Mouse (Mus musculus): ENCODE data around the gene Taok3. TPM values are rescaled to one million over a fixed set of nuclear protein-coding genes. Genes with fewer than 3 reads are reported as not detected.
A peak's percentile ranks its signal among the peaks of the same experiment; 100 is the strongest.

Gene Taok3
- total RNA-seq, 2 experiments from 2014 or later: 9.4 to 10.0 TPM

DNA sequence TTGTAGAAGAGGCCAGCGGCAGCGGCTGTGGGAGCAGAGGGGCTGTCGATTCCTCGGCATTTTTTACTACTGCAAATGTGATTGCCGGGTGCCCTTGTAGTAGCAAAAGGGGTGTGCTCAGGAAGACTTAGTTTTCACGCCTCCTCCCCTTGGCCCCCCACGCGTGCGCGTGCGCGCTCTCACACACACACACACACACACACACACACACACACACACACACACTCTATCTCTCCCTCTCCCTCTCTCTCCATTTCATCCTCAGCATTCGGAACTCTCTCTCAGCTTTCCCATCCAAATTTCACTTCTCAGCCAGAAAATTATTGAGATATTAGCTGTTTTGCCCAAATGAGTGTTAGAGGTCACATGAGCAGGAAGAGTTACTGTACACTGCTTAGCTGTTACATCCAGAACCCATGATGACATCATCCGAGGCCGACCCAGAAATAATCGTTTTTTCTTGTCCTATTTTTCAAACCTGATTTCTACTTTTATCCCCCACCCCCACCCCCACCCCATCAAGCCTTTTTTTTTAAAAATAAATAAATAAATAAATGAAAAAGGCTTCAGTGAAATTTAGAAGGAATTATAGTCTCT, 122.1 kb downstream of the Taok3 start:
- intact Hi-C loops (cut with DNase I): no loop called here

DNA sequence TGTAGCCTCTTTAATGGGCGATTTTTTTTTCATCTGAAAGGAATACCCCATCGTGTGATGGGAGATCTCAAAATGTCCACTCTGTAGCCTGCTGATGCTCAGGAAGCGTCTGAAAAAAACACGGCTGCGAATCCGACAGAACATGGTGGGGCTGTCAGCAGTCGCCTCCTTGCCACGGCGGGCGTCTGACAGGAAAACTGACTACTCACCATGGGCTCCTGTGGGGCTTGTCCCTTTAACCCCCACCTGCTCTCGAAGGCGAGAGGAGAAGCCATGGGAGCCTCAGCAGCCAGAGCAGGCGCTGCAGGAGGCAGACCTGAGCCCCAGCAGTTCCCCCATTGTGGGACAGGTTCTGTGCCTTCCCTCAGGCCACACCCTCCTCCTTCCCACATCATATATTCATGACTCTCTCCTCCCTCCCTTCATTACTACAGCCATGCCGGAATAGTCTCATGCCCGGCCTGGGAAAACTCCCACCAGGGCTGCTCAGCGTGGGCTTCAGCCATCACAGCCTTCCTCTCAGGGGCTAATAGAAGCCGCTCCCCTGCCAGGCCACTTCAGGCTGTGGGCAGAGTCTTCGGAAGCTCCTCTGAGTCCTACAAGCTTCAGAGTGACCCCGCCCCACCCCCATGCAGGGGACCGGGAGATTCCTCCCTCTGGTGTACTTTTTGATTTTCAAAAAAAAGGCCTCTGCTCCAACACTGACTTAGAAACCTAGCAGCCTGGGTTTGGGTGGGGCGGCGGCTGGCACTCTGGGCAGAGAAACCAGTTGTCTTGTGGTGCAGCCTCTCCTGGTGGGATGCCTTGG, 122.9 kb downstream of the Taok3 start:
- intact Hi-C loops (cut with DNase I): no loop called here
- DNase-seq: no peak

More for the DNA sequence above, 122.1 kb downstream of the Taok3 start:
- peak in 1 of 2 experiments; percentile 3 for DNase-seq

DNA sequence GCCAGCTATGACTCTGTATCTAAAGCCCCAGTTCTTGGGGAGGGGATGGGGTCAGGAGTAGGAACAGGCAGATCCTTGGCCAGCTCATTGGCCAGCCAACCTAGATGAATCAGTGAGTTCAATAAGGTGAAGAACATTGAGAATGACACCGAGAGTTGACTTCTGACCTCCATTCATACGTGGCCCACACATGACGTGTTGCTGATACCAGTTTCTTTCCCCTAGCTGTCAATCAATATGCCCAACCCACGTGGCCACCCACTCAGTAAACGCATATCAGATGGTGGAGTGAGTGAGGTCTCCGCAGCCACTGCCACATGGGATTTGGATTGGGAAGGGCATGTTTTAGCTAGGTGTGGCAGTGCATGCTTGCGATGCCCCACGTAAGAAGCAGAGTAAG, 125.2 kb downstream of the Taok3 start:
- DNase-seq: no peak
- intact Hi-C loops (cut with DNase I): no loop called here

DNA sequence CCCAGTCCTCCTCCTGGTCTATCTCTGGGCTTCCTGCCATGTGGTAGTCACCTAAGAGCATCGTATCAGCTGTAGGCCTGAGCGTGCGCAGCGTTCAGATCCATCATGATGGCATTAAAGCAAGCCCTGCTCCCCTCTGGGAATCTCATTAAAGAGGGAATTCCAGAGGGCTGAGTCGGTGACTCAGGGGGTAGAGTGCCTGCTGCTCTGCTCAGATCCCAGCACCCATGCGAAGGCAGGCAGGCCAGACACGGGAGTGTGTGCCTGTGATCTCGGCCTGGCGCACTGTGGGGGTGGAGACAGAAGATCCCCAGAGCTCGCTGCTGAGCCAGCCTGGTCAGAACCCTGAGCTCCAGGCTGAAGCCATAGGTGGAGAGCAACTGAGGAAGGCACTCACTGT, 128.4 kb downstream of the Taok3 start:
- intact Hi-C loops (cut with DNase I): no loop called here
- DNase-seq: no peak

DNA sequence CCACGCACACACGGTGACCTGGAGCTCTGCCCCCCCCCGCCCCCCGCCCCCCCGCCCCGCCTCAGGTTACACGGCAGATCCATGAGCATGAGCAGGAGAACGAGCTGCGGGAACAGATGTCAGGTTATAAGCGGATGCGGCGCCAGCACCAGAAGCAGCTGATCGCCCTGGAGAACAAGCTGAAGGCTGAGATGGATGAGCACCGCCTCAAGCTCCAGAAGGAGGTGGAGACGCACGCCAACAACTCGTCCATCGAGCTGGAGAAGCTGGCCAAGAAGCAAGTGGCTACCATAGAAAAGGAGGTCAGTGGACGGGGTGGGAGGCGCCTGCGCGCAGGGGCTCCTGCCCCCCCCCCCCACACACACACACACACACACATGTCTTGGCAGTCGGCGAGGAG, 130.9 kb downstream of the Taok3 start:
- DNase-seq: no peak
- intact Hi-C loops (cut with DNase I): no loop called here

DNA sequence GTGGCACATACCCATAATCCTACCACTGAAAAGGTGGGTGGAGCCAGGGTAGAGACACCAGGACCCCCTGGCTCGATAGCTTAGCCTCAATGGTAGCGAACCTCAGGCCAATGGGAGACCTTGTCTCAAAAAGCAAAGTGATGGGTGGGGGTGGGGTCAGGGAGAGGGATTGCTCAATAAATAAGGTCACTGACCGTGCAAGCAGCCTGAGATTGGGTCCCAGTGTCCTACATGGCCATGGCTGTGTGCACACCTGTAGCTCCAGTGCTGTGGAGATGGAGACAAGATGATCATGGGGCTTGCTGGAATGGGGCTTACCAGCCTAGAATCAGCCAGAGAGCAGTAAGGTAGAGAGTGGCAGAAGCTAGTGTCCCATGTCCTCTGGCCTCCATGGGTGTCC, 131.8 kb downstream of the Taok3 start:
- intact Hi-C loops (cut with DNase I): no loop called here
- DNase-seq: no peak

DNA sequence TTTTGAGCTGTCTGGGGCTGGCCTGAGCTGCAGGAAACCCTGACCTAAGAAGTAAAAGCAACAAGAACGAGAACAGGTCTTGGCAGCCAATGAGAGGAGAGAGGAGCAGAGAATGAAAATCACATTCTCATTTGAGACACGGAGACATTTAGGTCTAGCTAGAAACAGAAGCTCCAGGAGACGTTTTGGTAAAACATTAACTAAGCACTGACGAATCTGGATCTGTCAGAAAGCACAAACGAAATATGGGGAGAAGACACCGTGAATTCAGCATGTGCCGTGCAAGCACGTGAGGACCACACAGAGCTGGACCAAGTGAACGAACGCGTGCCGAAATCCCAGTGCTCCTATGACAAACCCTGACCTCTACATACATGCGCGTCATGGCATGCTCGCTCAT, 138.3 kb downstream of the Taok3 start:
- intact Hi-C loops (cut with DNase I): no loop called here
- no peak for DNase-seq

DNA sequence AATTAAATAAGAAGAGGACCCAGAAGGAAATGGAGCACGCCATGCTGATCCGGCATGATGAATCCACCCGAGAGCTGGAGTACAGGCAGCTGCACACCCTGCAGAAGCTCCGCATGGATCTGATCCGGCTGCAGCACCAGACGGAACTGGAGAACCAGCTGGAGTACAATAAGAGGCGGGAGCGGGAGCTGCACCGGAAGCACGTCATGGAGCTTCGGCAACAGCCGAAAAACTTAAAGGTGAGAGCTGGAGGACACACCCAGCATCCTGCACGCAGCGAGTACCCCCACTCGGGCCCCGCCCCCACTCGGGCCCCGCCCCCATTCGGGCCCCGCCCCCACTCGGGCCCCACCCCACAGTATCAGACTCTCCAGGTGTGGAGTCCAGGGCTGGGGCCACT, 143.6 kb downstream of the Taok3 start:
- no peak for DNase-seq
- intact Hi-C loops (cut with DNase I): no loop called here

DNA sequence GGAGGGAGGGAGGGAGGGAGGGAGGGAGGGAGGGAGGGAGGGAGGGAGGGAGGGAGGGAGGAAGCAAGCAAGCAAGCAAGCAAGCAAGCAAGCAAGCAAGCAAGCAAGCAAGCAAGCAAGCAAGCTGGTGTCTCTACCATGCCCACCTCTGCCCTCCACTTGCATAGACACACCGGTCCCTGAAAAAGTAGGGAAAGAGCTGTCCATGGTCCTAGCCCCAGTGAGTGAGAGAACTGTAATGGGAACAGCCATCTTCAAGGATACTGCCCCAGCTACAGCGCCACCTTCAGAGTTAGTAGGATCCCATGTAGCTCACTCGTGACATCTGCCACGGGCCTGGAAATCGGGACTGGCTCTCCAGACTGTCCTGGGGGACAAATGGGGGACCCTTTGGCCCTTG, 144.8 kb downstream of the Taok3 start:
- peak; percentile 17 to 40 for DNase-seq
- intact Hi-C loops (cut with DNase I): no loop called here

DNA sequence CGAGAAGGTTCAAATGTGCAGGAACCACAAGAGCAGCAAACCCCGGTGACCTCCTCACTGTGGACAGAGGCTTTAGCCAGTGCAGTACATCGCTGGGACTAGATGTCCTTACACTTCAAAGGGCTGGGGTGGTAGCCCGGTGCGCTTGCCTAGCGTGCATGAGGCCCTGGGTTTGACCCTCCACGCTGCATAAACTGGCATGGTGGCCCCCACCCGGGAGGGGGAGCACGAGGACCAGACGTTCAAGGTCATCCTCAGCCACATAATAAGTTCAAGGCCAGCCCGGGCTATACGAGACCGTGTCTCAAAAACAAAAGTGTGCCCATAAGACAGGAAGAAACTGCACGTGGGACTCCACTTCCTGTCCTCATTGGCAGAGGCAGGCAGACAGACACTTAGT, 148.0 kb downstream of the Taok3 start:
- intact Hi-C loops (cut with DNase I): no loop called here
- DNase-seq: no peak

DNA sequence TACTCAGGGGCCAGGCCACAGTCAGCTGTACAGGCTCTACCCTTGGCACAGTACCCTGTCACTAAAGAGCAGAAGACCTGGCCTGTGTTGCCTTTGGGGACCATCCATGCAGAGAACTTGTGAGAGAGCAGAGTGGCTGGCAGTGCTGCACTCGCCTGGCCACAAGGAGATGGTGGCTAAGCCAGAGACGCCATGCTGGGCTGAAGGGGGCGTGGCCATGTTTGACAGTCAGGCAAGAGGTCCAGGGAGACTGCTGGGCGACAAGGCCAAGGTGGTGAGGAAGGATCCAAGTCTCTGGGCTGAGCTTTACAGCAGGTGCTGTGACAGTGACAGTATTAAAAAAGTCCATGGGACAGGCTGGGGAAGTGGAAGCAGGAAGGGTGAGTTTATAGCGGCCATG, 148.8 kb downstream of the Taok3 start:
- intact Hi-C loops (cut with DNase I): no loop called here
- no peak for DNase-seq

DNA sequence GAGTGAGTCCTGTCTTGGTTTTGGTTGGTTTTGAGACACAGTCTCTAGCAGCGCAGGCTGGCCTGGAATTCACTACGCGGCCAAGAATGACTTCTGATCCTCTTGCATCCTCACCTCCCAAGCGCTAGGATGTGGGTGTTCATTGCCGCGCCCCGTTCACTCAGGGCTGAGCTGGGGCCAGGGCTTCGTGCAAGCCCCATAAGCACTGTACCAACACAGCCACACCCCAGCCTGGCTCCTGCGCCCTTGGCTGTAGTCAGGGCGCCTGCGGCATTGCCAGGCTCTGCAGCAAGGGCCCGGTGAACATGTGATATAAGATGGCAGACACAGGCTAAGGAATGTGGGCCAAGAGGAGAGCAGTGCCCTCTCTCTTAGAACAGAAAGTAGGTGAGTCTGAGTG, 149.5 kb downstream of the Taok3 start:
- DNase-seq: no peak
- intact Hi-C loops (cut with DNase I): no loop called here

DNA sequence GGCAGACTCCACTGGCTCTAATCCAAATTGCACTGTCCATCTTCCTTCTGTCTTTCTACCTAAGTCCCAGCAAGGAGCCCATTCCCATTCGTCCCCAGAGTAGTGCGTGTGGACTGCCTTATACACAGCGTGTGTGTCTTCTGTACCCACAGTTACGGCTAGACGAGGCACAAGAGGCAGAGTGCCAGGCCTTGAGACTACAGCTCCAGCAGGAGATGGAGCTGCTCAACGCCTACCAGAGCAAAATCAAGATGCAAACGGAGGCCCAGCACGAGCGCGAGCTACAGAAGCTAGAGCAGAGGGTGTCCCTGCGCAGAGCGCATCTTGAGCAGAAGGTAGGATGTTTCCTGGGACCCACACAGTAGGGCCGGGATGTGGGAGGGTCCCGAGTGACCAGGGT, 152.0 kb downstream of the Taok3 start:
- no peak for DNase-seq
- intact Hi-C loops (cut with DNase I): no loop called here

DNA sequence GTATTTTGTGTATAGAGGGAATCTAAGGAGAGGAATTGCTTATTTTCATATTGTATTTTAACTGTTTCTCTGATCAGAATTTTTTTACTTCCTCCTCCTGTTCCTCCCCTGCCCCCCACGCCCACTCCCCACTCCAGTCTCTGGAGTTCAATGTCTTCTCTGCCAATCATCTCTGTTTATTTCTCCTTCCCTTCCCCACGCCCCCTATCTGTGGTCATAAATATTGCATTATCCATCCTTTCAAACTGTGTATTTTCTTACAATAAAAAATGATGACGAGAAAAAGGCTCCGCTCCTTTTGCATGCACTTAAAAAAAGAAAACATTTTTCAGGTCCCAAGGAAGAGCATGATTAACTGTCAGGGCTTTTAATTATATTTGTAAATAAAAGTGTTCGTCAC, 154.9 kb downstream of the Taok3 start:
- intact Hi-C loops (cut with DNase I): no loop called here
- DNase-seq: no peak

DNA sequence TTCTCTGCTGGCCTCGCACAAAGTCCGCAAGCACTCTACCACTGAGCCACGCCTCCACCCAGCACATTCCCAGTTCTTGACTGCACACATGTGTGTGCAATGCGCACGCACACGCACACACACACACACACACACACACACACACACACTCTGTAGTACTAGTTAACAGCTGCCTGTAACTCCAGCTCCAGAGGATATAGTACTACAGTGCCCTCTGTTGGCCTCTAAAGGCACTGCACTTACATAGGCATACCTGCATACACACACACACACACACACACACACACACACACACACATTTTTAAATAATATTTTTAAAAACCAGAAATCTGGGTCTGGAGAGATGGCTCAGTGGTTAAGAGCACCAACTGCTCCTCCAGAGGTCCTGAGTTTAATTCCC, 157.9 kb downstream of the Taok3 start:
- DNase-seq: no peak
- intact Hi-C loops (cut with DNase I): no loop called here

DNA sequence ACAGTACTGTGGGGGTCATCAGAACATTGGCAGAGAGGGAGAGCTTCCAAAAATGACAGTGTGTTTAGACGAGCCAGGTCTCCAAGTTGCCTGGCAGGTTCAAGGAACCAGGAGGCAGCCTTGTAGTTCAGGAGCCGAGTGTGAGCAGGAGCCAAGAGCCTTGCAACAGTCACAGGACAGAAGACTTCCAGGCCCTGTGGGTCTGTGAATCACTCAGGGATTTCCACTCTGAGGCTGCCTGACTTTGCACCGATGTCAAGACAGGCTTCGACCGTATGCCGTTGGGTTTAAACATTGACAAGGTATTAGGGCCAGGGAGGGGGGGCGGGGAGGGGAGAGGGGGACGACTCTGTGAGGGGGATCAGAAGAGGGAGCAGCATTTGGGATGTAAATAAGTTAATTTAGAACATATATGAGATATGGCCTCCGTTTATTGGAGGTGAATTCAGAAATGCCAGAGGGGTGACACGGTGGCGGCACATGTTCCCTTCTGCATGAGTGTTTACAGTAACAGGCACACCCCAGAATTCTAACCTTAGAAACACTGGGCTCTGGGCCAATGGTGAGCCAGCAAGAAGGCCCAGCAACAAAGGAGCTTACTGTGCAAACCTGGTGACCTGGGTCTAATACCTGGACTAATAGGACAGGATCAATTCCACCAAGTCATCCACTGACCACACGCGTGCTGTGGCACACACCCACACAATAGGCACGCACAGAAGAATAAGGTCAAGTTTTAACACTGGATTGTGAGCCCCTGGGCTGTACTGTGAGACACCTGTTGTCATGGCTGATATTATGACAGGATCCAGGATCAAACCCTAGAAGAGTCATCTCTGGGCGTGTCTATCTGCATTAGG, 159.1 kb downstream of the Taok3 start:
- peak; percentile 54 to 62 for DNase-seq
- intact Hi-C loops (cut with DNase I): no loop called here

DNA sequence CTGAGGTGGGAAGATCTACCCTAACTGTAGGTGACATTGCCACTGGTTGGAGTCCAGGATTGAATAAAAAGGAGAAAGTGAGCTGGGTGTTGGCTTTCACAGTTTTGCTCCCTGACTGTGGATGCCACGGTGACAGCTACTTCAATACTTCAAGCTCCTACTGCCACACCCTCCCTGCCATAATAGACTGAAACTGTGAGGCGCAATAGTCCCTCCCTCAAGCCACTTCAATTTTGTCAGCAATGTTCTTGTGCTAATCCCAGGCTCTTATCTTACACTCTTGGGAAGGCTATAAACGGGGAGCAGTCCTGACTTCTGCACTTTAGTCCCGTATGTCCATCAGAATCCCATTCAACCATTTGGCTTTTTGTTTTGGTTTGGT, 159.7 kb downstream of the Taok3 start:
- intact Hi-C loops (cut with DNase I): no loop called here
- no peak for DNase-seq

DNA sequence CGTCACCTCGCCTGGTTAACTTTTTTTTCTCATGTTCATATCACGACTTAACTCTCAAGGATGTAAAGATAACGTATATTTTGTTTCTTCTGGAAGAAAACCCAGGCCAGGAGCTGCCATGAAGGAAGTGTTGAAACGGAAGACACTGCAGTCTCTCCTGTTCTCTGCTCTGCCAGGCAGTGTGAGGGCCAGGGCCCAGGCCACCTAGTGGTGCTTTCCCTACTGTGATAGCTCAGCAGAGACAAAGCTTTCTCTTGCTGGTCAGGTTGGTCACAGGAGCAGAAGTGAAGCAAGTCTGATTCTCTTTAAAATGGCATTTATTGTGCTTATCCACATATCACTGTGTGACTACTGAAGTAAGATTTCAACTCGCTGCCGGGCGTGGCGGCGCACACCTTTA, 161.6 kb downstream of the Taok3 start:
- intact Hi-C loops (cut with DNase I): no loop called here
- DNase-seq: no peak

DNA sequence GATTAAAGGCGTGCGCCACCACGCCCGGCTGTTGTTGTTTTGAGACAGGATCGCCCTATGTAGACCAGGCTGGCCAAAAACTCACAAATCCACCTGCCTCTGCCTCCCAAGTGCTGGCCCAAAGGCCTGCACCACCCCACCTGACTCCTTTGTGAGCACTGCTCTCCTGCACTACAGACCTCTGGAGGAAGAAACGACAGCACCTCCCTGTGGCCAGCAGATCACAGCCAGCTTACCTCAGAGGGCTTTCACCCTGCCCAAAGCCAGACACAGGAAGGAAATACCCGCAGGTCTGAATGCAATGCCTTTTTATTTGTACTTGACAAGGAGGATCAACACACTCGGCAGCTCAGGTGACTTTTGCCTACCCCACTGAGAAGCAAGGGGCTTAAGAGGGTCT, 162.4 kb downstream of the Taok3 start:
- DNase-seq: no peak
- intact Hi-C loops (cut with DNase I): no loop called here

DNA sequence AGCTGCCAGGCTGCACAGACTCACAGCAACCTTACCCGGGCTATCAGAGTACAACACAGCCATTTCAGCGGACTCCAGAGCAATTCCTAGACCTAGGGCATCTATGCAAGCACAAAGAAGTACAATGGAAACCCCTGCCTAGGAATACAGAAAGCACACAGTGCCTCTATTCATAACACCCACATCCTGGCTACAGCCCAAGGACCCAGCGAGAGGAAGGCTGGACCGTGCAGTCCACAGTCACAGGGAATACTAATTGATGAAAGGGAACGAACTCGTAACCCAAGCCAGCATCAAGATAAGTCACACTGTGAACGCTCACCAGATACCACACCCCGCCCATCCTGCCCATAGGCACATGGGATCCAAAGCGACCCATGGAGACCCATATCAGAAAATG, 164.1 kb downstream of the Taok3 start:
- intact Hi-C loops (cut with DNase I): no loop called here

DNA sequence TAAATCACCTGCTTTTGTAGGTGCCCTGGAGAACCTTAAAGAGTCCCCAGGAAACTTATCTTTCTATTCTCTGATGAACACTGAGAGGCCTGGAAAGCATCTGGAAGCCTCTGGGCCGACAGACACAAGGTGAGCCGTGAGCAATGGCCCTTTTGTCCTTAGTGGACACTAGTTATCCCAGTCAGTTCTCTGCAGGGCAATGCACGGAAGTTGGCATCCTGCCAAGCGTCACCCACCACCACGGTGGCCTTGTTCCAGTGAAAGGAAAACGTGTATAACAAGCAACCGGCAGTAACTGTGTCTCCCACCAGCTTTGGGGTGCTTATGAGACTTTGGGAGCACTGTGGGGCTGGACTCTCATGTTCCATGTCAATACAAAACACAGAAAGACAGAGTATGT, 164.8 kb downstream of the Taok3 start:
- no peak for DNase-seq
- intact Hi-C loops (cut with DNase I): loop anchor here (5.0 kb wide), 1 partner anchor 167 kb away; the partner anchor contains the start of gene Suds3

More for the DNA sequence above, 164.1 kb downstream of the Taok3 start:
- no peak for DNase-seq

DNA sequence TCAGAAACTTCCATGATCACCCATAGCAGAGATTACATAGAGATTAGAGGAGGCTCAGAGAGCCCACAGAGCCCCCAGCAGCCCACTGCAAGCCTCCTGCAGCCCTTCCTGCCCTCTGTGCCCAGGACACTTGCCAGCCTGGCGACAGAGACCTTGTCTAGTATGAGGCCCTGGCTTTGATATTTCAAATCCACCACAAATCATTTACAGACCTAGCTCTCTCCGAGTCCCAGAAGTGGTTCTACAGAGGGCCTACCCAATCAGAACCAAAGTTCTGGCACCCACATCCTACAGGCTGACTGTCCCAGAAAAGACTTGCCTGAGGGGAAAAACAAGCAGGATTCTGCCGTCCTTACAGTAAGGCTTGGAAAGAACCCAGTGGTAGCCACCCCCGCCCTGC, 165.3 kb downstream of the Taok3 start:
- intact Hi-C loops (cut with DNase I): loop anchor here (5.0 kb wide), 1 partner anchor 168 kb away; the partner anchor contains the start of gene Suds3
- DNase-seq: no peak
